Mouse (Mus musculus): ENCODE data around the gene Rps12. TPM values are rescaled to one million over a fixed set of nuclear protein-coding genes. Genes with fewer than 3 reads are reported as not detected.

The Rps12 gene
- 33.0 TPM for polyA plus RNA-seq (2017; shearing (Covaris generic))

GRCm38 (mm10) chr10:23787062-23787821 is at the start of gene Rps12:
TSS of gene Rps12 (minus strand) at chr10:23787275.

GRCm38 (mm10) chr10:23796551-23797503 is 9.8 kb upstream of the Rps12 start, which contains the start of gene Slc18b1:
TSS of gene Slc18b1 (plus strand) at chr10:23796986.

Other genes with a start within 250 kb of the Rps12 start
- gene Slc18b1, start 9.7 kb upstream of the Rps12 start, polyA plus RNA-seq (2017; shearing (Covaris generic)): 0.12 TPM
- not detected for gene Vnn3, start 64.2 kb upstream of the Rps12 start, polyA plus RNA-seq (2017; shearing (Covaris generic))
- not detected for gene Vnn1, start 107.4 kb upstream of the Rps12 start, polyA plus RNA-seq (2017; shearing (Covaris generic))
- not detected for gene Taar1, start 133.1 kb upstream of the Rps12 start, polyA plus RNA-seq (2017; shearing (Covaris generic))
- gene Taar2, start 151.3 kb upstream of the Rps12 start, polyA plus RNA-seq (2017; shearing (Covaris generic)): not detected
- gene Taar3, start 162.3 kb upstream of the Rps12 start, polyA plus RNA-seq (2017; shearing (Covaris generic)): not detected
- gene Taar4, start 173.2 kb upstream of the Rps12 start, polyA plus RNA-seq (2017; shearing (Covaris generic)): not detected
- not detected for gene Taar5, start 183.4 kb upstream of the Rps12 start, polyA plus RNA-seq (2017; shearing (Covaris generic))
- not detected for gene Taar6, start 198.4 kb upstream of the Rps12 start, polyA plus RNA-seq (2017; shearing (Covaris generic))
- not detected for gene Taar7a, start 206.2 kb upstream of the Rps12 start, polyA plus RNA-seq (2017; shearing (Covaris generic))
- gene Taar7b, start 212.7 kb upstream of the Rps12 start, polyA plus RNA-seq (2017; shearing (Covaris generic)): not detected
- 0.44 TPM for gene Taar7d, start 239.9 kb upstream of the Rps12 start, polyA plus RNA-seq (2017; shearing (Covaris generic))

Data from naive thymus-derived CD4-positive, alpha-beta T cell, adult 5 months (primary cell).